Mouse (Mus musculus): ENCODE data around the gene Trim8.

DNA sequence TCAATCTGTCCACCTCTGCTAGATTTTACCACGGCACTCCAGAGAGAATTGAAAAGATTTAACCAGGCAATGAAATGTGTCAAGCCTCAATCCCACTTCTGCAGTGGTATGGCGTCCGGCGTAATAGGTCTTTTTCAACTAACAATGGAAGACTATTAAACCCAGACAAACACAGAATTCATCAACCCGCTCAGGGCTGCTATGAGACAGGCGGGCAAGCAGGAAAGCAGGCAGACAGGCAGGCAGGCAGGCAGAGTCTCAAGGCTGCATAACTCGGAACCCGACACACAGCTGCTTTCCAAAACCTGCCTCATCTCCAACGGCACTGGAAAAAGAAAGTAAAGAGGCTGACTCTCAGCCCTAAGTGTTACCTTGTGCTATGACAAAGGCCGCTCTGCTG, 46.6 kb downstream of the Trim8 start:
- TF ChIP-seq CTCF (IDR thresholded peaks at IDR 0.05; ENCODE audit: borderline replicate concordance, insufficient read depth, low read length): no peak
- TF ChIP-seq POLR2A (IDR thresholded peaks at IDR 0.05; ENCODE audit: low read depth, low read length): no peak
